8 mouse cellular contexts compared by ENCODE assay signal in genomic region chr14:121878176-121878858, GRCm38 (mm10). TPM values are rescaled to one million over a fixed set of nuclear protein-coding genes. Genes with fewer than 3 reads are reported as not detected.
DNase-seq lines count a peak whose midpoint lies in the region; ATAC-seq lines count a peak whose summit lies in the region.

Gene Ubac2 (plus strand): TSS chr14:121878620.

- WGBS in hindbrain, embryonic 15.5 days, result 0% methylated on average over 55 of the region's 61 CpGs

- H3K4me2 ChIP-seq in hindbrain, embryonic 15.5 days, result peak within 1 kb of the TSS; percentile 95

- H3K9me3 ChIP-seq in hindbrain, embryonic 15.5 days, result no peaks in the 10 kb centered on the region

- peaks cover 4% of the 10 kb centered on the region; the same call in 1 of the 2 replicates for H3K27me3 ChIP-seq in hindbrain, embryonic 15.5 days

- ATAC-seq in hindbrain, embryonic 15.5 days (ENCODE audit: low FRiP score, low read depth), result peak; percentile 99

- H3K9ac ChIP-seq in hindbrain, embryonic 15.5 days, result peak within 1 kb of the TSS; percentile 90

- peaks cover 20% of the 10 kb centered on the region for H3K4me1 ChIP-seq in hindbrain, embryonic 15.5 days (replicated peaks)

- peak; percentile 99 for DNase-seq in T-cell, adult 2 months (ENCODE audit: low spot score)
- DNase-seq in cerebellum, postnatal 36 days, result peak; percentile 98 to 99
- peak; percentile 96 to 99 for DNase-seq in frontal cortex, postnatal 36 days (ENCODE audit: low spot score in 2 of 2)
- DNase-seq in left cerebral cortex, adult 11 months (ENCODE audit: low spot score), result peak; percentile 97
- peak; percentile 99 for DNase-seq in lung, postnatal 4 days
- peak; percentile 98 for DNase-seq in retina, postnatal 7 days (ENCODE audit: low read depth, low spot score)
- peak; percentile 97 for DNase-seq in urinary bladder, adult 2 months (ENCODE audit: low spot score)

- H3K36me3 ChIP-seq in hindbrain, embryonic 15.5 days, result no peaks in the 10 kb centered on the region

- peak within 1 kb of the TSS; percentile 73 for H3K4me3 ChIP-seq in hindbrain, embryonic 15.5 days

- peak within 1 kb of the TSS; percentile 91 for H3K27ac ChIP-seq in hindbrain, embryonic 15.5 days (replicated peaks)

RNA-seq across cellular contexts. Expression of gene Ubac2, which starts in this region (rescaled TPM):
- 51.1 and 52.7 TPM in 2 replicates for polyA plus RNA-seq in hindbrain, embryonic 15.5 days (2015; fragmentation: Nextera tagmentation; extraction: Ambion mirVana)
- polyA plus RNA-seq in urinary bladder, adult 2 months (2012; rRNA removed), result 32.3 and 33.1 TPM in 2 replicates

Comparison
In these comparisons a context has a peak if more than half of its experiments do, and no peak if none do; other contexts are left out.
1. Peak in every context shown above with its lines: DNase-seq, ATAC-seq, H3K4me3 ChIP-seq and H3K27ac ChIP-seq.